In the genomic region with DNA sequence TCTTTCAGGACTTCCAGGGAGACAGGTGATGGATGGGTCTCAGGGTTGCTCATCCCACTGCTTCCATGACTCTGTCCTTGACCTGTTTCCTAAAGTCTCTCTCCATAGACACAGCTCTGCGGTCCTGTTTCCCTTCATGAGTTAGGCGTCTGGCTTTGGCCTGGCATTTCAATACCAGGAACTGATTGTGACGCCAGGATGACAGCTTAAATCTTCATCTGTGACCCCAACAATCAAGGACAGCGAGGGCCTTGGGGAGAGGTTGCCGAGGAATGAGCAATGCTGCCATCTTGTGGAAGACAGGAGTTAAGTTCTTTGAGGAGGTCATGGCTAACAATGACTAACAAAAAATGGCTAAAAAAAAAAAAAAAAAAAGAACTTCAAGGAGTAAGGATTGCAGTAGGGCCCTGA, we compare ENCODE assay signal across 9 mouse cellular contexts. TPM values are rescaled to one million over a fixed set of nuclear protein-coding genes. Genes with fewer than 3 reads are reported as not detected.
A peak's percentile ranks its signal among the peaks of the same experiment; 100 is the strongest.
DNase-seq lines count a peak whose midpoint lies in the region; ATAC-seq lines count a peak whose summit lies in the region.
"Had no signal": no experiment of that assay in that cellular context is flagged by ENCODE, and none has a peak within 500 bp of the region (broad histone marks: within the 10 kb centered on the region; RNA-seq: fewer than 3 reads in every experiment).

No protein-coding gene starts in this region.

- no peak overlapping the region for H3K4me2 ChIP-seq in hindbrain, embryonic 16.5 days (ENCODE audit: low read length)
- H3K4me2 ChIP-seq: stomach, embryonic 15.5 days had no signal

- no peak overlapping the region for H3K4me3 ChIP-seq in hindbrain, embryonic 16.5 days (ENCODE audit: low read length)
- no peak overlapping the region for H3K4me3 ChIP-seq in limb, embryonic 10.5 days
- H3K4me3 ChIP-seq: stomach, embryonic 15.5 days had no signal

- peak; percentile 75 for ATAC-seq in hindbrain, embryonic 16.5 days

- no peak overlapping the region for H3K9ac ChIP-seq in hindbrain, embryonic 16.5 days (ENCODE audit: low read depth, low read length)
- H3K9ac ChIP-seq: stomach, embryonic 15.5 days had no signal

- H3K27ac ChIP-seq in hindbrain, embryonic 16.5 days (ENCODE audit: low read depth, low read length), result no peak overlapping the region
- no peak overlapping the region for H3K27ac ChIP-seq in limb, embryonic 10.5 days
- H3K27ac ChIP-seq: stomach, embryonic 15.5 days had no signal

- WGBS in hindbrain, embryonic 16.5 days, result 7% methylated on average over 5 of the region's 5 CpGs
- WGBS in limb, embryonic 10.5 days, result 8% methylated on average over 5 of the region's 5 CpGs

- no peaks in the 10 kb centered on the region for H3K36me3 ChIP-seq in hindbrain, embryonic 16.5 days (ENCODE audit: control insufficient read depth, insufficient read depth, low read length)
- H3K36me3 ChIP-seq in limb, embryonic 10.5 days, result no peaks in the 10 kb centered on the region
- H3K36me3 ChIP-seq: stomach, embryonic 15.5 days had no signal

- H3K4me1 ChIP-seq in hindbrain, embryonic 16.5 days (ENCODE audit: control insufficient read depth, insufficient read depth, low read depth, low read length), result peaks cover 2% of the 10 kb centered on the region; the same call in 1 of the 2 replicates
- no peaks in the 10 kb centered on the region for H3K4me1 ChIP-seq in limb, embryonic 10.5 days
- H3K4me1 ChIP-seq: stomach, embryonic 15.5 days had no signal

- DNase-seq in right cerebral cortex, adult 18-20 months, result peak; percentile 55
- no peak for DNase-seq in right cerebral cortex, postnatal 36 days (ENCODE audit: low spot score in 2 of 2)
- peak; percentile 48 for DNase-seq in cerebellum, adult 11-12 months
- DNase-seq in frontal cortex, adult 2 months (ENCODE audit: extremely low spot score in 1 of 2, low spot score in 1 of 2), result peak; percentile 29 to 77
- peak; percentile 61 for DNase-seq in limb, embryonic 10.5 days (ENCODE audit: low spot score)
- DNase-seq in natural killer cell, adult 2 months (ENCODE audit: low spot score in 2 of 2), result peak; percentile 5 to 30
- peak; percentile 47 for DNase-seq in thymus, postnatal 14 days

- H3K27me3 ChIP-seq in hindbrain, embryonic 16.5 days (replicated peaks; ENCODE audit: control insufficient read depth, insufficient read depth, low read length), result no peaks in the 10 kb centered on the region
- 0 out of 2 replicates have a peak, but pooled peaks cover 3% of the 10 kb centered on the region for H3K27me3 ChIP-seq in limb, embryonic 10.5 days (ENCODE audit: low read depth, poor library complexity, severe bottlenecking)
- H3K27me3 ChIP-seq: stomach, embryonic 15.5 days had no signal

- no peaks in the 10 kb centered on the region for H3K9me3 ChIP-seq in hindbrain, embryonic 16.5 days (ENCODE audit: control insufficient read depth, low read length)
- H3K9me3 ChIP-seq in limb, embryonic 10.5 days (replicated peaks), result no peaks in the 10 kb centered on the region
- H3K9me3 ChIP-seq: stomach, embryonic 15.5 days had no signal

RNA-seq across cellular contexts. Expression of a gene that starts 25.6 kb away (rescaled TPM):
- 28.2 and 30.6 TPM in 2 replicates for polyA plus RNA-seq in frontal cortex, adult 2 months (2012; rRNA removed)
- 23.8 and 25.6 TPM in 2 replicates for polyA plus RNA-seq in hindbrain, embryonic 16.5 days (2015; fragmentation: Nextera tagmentation; extraction: Ambion mirVana)
- polyA plus RNA-seq in limb, embryonic 10.5 days (2016; fragmentation: Nextera tagmentation; extraction: Ambion mirVana), result 1.7 and 2.4 TPM in 2 replicates

RNA-seq across cellular contexts. Expression of a gene that starts 34.3 kb away (rescaled TPM):
- 38.1 and 45.7 TPM in 2 replicates for polyA plus RNA-seq in frontal cortex, adult 2 months (2012; rRNA removed)
- 32.2 and 32.4 TPM in 2 replicates for polyA plus RNA-seq in hindbrain, embryonic 16.5 days (2015; fragmentation: Nextera tagmentation; extraction: Ambion mirVana)
- 14.5 and 17.7 TPM in 2 replicates for polyA plus RNA-seq in limb, embryonic 10.5 days (2016; fragmentation: Nextera tagmentation; extraction: Ambion mirVana)

Comparison
In these comparisons a context has a peak if more than half of its experiments do, and no peak if none do; other contexts are left out.
1. DNase-seq: peak in right cerebral cortex, adult 18-20 months (single experiment), cerebellum, adult 11-12 months (single experiment), frontal cortex, adult 2 months (2 of 2), limb, embryonic 10.5 days (single experiment), natural killer cell, adult 2 months (2 of 2) and thymus, postnatal 14 days (single experiment); none in right cerebral cortex, postnatal 36 days (0 of 2).